Mouse (Mus musculus): ENCODE results near the gene Snrpn. TPM values are rescaled to one million over a fixed set of nuclear protein-coding genes. Genes with fewer than 3 reads are reported as not detected.

Snrpn gene
- polyA plus RNA-seq, 1 experiment from 2014 or later = 53.8 TPM

DNA sequence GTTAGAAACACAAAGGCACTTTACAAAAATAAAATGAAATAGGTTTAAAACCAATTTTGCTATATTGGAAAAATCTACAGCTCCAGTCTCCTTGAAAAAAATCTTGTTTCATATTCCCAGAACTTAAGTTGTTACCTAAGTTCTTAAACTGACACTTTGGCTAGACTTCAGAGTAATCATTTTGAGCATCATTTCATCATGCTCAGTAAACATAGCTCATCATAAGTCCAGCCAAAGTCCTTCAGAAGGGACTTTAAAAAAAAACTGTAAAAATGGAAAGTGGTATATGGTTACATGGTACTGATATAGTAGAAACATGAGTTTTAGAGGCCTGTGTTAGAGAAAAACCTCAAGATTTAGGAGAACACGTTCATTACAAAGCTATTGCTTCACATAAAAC, 161.4 kb downstream of the Snrpn start:
- no peaks in the 10 kb centered on the region for H3K4me1 ChIP-seq (ENCODE audit: control insufficient read depth, insufficient read depth, low read length)
- H3K4me3 ChIP-seq (ENCODE audit: low read depth, low read length) = no peak overlapping the region
- H3K27ac ChIP-seq (replicated peaks; ENCODE audit: low read depth, low read length) = no peak overlapping the region
- H3K27me3 ChIP-seq (replicated peaks; ENCODE audit: control insufficient read depth, insufficient read depth, low read length) = no peaks in the 10 kb centered on the region
- H3K36me3 ChIP-seq (ENCODE audit: control insufficient read depth, insufficient read depth, low read length) = no peaks in the 10 kb centered on the region
- no peak overlapping the region for H3K9ac ChIP-seq (ENCODE audit: low read depth, low read length)
- no peak for ATAC-seq (ENCODE audit: low read depth)
- no peak overlapping the region for H3K4me2 ChIP-seq (ENCODE audit: low read depth, low read length)
- no peak for DNase-seq (ENCODE audit: low spot score)
- H3K9me3 ChIP-seq (ENCODE audit: control insufficient read depth, low read length) = no peaks in the 10 kb centered on the region
- 71% methylated on average over 1 of the region's 1 CpGs for WGBS

Other genes starting within 250 kb of the Snrpn start
- gene Snurf, start 135.2 kb downstream of the Snrpn start, polyA plus RNA-seq (2014; fragmentation: Nextera tagmentation; extraction: Ambion mirVana) = 38.8 and 39.5 TPM in 2 replicates
- 0.35 and 0.42 TPM in 2 replicates for gene Gm38393, start 135.2 kb downstream of the Snrpn start, polyA plus RNA-seq (2014; fragmentation: Nextera tagmentation; extraction: Ambion mirVana)

Data from embryonic facial prominence, embryonic 14.5 days (tissue).